Mouse (Mus musculus) kidney, adult 18-20 months (tissue): ENCODE measurements around the gene Rnf145.
A peak's percentile ranks its signal among the peaks of the same experiment; 100 is the strongest.

Experiments
- DNase-seq: peaks from one replicate; pipeline ENCODE4 v3.0.0; 2021

Rnf145 gene

DNA sequence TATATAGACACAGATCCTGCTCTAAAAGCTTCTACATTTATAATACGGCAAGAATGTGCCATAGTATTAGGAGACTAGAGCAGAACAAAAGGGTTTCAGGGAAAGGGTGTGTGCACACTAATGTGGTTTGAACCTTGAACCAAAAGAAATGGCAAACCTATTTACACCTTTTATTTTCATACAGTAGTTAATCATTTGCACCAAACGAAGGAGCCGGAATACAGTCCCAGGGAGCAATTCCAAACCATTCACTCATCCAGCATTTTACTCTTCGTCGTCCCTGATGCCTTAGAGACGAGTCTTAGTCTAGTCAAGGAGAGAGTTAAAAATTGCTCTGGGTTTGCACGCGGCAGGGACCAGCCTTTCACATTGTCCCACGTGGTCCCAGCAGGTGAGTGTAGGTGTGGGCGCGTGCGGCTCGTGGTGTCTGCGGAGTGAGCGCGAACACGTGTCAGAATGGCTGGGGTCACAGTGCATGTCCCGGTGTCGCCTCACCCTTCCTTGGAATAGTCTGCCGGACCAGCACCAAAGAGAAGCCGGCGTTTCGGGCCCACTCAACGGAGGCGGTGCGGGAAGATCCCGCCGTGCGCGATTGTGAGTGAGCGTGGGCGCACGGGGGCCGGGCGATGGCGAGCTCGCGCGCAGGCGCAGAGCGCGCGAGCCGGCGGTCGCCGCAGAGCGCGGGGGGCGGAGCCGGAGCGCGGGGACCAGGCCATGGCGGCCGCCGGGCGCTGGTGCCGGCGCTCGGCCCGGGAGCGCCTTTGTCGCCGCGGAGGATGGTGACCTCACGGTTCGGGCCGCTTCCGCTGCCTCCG lies at the start of gene Rnf145:
Rnf145 (plus strand) TSS at position 684 of the 815 bp plus-strand sequence.
- peak; percentile 86 for DNase-seq

DNA sequence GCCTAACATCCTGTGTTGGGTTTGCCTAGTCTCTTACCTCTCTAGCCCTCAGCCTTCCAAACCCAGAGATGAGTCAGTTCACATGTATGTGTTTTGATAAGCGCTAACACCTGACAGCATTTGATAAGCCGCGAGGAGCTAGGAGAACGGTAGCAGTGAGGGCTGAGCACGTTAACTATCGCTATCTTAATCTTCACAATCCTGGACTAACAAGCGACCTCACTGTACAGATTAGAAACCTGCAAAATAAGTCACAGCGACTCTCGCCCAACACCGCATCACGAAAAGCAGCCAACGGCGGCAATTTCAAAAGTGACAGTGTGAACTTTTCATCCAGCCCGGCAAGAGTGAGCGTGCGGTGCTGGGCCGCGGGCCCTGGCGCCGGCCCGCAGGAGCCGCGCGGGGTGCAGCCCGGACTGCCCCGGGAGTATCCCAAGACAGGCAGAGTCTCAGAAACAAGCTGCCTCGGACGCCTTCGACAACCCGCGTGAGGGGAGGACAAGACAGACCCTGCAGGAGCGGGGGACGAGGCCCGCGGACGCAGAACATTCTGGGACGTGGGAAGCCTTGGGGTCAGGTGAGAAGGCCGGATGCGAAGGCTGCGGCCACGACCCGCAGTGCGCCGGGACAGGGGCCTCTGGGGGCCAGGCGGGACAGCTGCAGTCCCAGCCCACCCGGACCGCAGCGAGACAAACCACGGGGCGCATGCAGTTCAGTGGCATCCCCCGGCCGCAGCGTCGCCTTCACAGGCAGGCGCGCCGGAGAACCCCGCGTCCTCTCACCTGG lies 48.9 kb upstream of the Rnf145 start:
- DNase-seq, result no peak

DNA sequence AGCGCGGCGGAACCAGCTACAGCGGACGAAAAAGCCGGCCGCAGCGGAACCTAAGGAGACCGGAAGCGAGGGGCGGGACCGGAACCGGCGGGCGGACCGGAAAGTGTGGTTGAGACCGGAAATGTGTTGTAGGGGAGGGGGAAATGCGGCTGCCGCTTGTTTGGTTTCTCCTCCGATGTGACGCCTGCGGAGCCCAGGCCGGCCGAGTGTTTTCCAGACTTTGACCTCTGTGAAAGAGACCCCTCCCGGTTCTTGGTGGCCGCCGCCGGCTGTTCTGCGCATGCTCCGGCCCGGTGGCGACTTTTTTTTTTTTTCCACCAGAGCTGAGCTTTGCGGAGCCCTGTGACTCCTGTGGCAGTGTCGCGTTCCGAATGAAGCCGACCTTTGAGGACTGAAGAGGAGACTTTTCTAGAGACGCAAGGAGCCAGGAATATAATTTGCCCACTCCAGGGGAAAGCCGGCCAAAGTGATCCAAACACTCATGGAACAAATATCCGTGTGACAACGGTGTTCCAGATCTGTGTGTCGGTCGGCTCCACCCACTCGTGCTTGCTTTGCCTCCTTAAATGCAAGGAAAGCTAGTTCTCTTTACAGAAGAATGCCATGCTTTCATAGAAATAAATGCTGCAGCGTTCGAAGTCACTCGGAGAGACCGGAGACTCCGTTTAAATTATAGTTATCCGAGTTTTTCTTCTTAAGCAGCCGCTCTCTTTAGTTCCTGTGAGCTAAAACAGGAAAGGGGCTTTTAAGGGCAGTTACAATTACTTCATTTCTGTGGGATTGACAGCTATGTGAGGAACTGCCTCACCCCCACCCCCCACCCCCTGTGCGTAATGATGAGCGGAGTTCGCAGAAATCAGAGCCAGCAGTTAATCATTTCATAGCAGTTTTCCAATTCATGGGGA lies 48.1 kb upstream of the Rnf145 start, which contains the start of gene Ublcp1:
Ublcp1 (minus strand) TSS at position 67 of the 905 bp plus-strand sequence.
- peak; percentile 95 for DNase-seq

DNA sequence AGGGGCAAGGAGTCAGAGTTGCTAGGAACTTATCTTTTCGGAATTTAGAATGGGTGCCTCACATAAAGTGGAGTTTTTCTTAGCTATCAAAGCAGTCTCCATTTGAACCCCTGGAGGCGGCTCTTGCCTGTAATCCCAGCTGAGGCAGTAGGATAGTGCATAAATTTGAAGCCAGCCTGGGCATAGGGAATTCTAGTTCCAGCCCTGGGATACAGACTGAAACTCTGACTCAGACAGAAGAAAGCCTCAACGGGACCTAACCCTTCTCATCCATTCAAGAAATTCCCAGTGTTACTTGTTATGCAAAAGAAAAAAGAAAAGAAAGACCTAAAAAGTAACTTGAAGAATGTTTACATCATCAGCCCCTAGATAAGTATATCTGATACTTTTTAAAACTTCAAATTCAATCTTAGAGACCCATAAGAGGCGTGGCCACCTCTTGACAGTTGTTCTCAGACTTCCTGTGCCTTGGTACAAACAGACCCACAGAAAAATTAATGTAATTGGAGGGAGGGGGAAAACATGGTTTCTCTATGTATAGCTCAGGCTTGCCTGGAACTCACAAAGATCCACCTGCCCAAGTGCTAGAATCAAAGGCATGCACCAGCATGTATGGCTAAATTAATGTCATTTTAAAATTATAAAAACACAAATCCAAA lies 47.3 kb upstream of the Rnf145 start:
- DNase-seq, result peak; percentile 12

DNA sequence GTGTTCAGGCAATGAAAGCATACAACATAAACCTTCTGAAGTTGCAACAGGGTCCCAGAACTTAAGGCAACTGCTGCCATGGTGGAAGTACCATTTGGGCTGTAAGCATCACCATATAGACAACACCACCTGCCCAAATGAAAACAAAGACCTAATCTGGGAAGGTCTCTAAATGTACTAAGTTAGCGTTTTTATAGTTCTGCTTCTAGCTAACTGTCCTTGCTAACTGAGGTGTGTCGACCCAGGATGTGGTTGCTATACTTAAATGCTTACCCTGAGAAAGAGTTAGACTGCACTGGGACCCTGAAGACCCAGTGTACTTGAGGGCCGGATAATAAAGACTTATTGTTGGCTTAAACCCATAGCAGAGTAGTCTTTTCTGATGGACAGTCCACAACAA lies 43.3 kb upstream of the Rnf145 start:
- no peak for DNase-seq

DNA sequence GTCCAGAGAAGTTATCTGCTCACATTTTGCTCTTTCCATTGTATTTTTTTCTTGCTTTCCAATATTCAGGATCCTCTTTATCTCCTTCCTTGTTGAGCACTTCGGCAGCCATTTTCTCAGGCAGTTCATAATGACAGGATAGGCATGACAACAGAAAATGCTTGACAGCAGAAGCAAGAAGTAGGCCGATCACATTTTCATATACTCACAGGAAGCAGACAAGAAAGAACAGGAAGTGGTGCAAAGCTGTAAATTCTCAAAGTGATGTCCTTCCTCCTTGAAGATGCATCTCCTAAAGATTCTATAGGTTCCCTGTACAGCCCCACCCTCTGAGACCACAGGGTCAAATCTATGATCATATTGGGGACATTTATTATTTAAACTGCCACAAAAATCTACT lies 42.3 kb upstream of the Rnf145 start:
- no peak for DNase-seq

DNA sequence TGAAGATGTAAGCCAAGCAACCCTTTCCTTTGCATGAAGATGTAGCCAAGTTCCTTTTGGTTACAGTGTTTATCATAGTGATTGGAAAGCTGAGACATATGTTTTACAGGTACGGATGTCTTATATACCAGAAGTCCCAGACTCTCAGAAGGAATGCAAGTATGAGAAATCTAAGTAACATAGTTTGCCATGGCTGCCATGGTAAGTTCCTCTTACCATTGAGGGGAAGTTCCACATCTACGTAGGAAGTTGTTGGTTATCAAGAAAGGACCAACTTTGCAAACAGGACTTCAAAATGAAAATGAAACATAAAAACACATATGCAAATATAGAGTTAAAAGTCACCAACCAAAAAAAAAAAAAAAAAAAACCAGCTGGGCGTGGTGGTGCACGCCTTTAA lies 40.4 kb upstream of the Rnf145 start:
- no peak for DNase-seq

DNA sequence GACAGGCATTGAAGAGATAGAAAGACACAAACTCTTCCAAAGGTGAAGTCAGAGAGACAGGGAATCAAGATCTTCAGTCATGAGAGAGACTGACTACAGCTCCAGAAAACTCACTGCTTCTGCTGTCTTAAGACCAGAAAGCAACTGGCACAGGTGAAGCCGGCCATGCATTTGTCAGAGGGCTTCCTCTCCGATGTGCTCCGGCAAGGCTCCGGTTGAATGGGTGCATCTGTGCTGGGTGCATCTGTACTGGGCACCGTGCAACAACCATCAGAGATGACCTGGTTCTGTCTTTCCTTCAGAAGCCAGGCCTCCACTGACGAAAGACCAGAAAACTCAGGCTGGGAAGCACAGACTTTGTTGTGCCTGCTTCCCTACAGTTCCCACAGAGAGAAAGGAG lies 38.5 kb upstream of the Rnf145 start:
- no peak for DNase-seq

DNA sequence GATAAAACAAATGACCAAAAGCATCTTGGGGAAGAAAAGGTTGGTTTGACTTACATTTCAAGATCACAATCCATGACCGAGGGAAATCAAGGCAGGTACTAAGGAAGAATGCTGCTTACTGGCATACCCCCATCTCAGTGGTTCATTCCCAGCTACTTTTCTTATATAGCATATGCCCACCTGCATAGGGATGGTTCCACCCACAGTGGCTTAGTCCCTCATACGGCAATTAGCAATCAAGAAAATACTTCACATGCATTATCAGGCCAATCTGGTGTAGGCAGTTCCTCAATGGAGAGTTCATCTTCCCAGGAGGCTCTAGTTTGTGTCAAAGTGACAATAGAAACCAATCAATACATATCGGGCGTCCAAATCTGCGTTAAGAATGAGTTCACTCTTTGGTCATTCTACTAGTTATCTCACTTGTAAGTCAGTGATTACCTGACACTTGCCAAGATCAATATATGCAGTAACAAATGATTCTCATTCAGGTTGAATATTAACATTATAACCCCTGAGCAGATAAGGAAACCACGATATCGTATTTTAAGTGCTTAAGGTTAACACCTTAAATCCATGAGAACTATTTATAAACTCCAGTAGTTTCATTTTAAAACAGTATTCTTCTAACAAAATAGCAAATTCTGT lies 33.6 kb upstream of the Rnf145 start:
- DNase-seq, result no peak

DNA sequence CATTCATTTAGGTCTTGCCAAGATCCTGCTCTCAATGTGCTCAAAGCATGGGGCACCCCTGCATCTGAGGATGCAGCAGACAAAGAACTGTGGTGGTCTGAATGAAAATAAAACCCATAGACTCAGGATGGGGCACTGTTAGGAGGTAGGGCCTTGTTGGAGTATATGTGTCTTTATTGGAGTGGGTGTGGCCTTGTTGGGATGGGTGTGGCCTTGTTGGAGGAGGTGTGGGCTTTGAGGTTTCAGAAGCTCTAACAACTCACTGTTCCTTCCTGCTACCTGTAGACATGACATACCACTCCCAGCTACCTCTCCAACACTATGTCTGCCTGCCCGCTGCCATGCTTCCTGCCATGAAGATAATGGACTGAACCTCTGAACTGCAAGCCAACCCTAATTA lies 29.6 kb upstream of the Rnf145 start:
- DNase-seq, result no peak

DNA sequence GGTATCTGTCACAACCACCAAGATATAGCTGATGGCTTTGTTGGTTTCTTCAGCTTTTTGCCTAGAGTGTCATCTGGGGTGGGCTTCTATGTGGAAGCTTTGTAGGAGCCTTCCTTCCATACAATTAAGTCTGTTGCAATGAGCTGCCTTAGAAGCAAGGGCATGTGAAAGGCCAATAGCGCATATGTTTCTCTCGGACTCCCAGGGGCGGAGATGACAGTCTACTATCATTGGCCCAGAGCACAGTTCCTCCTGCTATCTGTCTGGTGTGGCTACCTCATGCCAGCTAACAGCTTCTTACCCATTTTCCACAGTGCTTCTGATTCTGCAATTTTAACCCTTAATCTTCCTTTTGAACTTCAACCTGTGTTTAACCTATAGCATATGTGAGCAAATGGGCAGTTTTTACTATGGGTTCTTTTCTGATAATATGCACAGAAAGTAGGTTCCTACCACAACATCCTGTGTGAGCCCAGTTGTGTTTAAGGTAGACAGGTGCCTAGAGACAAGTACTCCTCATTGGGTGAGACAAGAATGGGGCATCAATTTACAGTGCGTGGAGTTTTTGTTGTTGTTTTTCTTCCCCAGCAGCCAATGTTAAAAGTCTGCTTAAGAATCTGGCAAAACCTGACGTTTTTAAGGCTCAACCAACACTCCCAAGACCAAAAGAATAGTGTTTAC lies 24.0 kb upstream of the Rnf145 start:
- no peak for DNase-seq

DNA sequence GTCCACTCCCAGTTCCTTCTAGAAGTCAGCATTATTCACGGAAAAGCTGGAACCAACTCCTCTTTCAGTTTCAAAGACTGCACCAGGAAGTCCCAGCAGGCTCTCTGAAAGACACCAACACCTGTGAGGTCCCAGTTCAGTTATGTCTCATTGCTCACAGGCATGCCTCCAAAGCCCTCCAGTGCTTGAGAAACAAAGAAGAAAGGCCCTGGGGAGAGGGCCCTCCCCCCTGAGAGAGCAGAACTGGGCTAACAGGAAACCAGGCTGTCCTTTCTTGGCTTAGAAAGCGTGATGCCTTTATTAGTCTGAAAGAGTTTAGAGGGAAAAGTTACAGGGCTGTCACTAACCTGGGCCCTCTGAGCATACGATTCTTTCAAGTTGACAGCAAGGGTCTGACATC lies 22.5 kb upstream of the Rnf145 start:
- no peak for DNase-seq

DNA sequence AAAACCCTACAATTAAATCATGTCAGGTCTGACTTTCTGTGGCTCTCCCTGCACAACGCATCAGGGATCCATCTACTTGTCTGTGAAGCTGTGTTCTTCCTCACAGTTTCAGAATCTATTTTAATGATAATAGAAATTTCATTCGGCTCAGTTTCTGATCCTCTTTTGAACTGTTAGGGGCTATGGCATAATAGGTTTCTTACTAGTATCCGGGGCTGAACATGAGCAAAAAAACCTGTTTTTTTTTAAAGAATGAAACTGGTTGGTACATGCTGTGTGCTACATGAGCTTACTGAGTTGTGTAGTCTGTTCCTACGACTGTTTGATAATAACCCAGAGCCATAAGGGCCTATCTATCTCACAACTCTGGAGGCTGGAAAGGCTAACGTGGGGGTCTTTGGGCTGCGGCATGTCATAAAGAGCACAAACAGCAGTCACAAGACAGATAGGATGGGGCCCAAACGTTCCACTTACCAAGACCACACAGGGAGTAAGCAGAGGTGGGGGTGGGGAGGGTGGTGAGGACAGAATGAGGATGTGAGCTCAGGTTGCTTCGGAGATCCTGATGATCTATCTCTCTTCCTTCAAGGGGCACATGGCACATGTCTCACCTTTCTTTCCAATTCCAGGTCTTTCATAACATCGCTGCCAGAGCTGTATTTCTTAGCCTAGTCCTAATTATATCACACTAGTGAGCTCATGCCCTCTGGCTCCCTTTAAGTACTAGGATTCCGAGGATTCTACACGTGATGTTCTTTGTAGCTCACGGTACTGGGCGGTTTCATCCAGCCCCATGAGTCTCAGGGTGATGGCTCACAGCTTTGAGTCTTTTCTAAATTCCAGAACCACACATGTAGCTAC lies 20.1 kb upstream of the Rnf145 start:
- DNase-seq, result no peak

DNA sequence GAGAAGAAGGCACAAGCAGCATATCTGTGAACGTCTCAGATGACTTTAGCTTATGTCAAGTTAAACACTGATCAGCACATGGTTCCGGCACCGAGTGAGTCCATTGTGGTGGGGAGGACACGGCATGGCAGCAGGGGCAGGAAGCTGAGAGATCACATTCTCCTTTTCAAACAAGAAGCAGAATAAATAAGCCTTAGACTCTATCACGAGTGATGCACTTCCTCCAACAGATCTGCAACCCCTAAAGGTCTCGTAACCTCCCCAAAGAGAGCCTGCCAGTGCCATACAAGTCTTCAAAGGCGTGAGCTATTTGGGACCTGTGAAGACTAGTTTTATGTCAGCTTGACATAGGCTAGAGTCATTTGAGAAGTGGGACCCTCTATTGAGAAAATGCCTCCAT lies 17.8 kb upstream of the Rnf145 start:
- DNase-seq, result no peak

DNA sequence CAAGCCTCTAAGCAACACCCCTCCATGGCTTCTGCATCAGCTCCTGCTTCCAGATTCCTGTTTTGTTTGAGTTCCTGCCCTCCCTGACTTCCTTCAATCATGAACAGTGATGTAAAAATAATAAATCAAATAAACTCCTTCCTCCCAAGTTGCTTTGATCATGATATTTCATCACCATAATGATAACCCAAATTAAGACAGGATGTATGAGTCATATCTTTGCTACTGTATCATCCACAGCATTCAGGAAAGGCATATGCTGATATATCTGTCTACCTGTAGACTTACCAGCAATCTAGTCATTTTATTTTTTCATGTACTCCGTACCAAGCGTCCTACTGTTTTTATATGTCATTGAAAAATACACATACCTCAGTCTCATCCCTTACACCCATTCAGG lies 17.3 kb upstream of the Rnf145 start:
- no peak for DNase-seq

DNA sequence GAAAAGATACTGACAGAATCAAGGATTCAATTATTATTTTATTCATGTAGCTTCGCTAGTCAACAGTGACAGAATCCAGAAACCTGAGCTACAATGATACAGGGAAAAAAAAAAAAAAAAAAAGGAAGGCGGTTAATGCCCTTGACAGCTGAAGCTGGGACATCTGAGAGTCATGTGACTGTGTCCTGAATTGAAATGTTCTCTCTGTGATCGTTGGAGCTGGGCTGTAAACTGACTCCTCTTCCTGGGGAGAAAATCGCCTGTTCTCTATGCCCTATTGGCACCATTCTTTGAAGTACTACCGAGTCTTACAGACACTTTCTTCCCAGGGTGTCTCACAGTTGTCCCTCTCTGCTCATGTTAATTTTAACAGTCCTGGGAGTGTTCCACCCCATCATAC lies 15.8 kb upstream of the Rnf145 start:
- no peak for DNase-seq

DNA sequence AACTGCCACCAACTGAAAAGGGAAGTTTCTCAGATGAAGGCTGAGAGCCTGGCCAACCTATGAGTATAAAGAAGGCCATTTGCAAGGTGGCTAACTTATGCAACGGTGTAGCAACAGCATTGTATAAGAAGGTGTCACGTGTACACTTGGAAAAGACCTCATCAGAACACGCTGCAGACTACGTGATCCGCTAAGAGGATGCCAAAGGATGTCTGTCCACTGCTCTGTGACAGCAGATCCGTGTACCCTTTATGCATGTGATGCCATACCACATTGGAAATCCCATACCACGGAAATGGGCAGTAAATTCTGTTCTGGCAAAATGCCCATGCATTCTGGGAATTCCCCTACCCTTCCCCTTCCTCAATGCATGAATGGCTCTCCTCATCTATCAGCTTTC lies 14.6 kb upstream of the Rnf145 start:
- no peak for DNase-seq

DNA sequence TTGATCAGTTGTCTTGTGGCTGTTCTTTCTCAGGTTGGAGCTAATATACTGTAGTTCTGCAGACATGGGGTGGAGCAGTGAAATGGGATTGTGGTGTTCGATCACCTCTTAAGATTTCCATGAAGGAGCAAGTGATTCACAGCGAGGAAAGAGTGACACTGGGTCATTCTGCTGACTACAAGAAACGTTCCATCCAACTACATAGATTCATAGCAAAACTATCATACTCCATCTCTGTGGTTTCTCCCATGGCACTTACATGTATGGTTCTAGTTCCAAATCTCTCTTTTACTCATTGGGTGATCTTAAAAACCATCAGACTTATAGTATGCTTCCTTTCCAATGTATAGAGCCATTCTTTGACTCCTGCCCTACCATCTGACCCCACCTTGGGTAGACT lies 14.0 kb upstream of the Rnf145 start:
- no peak for DNase-seq

DNA sequence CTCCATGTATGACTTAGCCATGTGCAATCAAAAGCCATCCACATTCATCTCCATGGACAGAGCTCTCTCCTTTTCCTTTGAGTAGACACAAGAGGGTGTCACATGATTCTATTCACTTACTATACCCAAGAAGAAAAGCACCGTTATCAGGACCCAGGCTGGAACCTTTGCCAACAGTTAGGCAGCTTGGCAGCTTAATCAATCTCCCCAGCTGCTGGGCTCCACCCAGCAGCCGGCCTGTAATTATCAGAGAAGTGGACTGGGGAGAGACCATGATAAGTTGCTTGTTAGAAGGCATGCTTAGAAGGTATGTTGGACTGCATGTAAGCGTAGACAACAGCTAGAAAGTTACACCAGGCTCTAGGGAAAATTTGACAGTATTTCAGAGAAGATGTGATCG lies 9.9 kb upstream of the Rnf145 start:
- no peak for DNase-seq

DNA sequence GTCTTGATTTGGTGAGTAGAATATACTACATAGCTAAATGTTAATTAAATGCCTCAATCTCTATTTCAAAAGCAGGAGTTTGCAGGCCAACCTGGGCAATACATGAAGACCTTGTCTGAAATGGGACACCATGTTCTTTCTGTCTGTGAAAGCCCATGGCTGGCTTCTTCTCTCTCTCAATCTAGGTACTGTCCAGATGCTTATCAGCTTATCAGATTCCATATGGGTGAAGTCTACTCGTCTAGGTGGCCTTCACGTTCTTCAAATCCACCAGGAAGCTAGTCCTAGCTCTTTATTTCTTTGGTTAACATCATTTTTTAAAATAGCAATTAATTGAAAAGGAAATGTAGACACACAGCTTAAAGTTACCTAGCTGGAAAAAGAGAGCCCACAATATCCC lies 8.9 kb upstream of the Rnf145 start:
- DNase-seq, result no peak

DNA sequence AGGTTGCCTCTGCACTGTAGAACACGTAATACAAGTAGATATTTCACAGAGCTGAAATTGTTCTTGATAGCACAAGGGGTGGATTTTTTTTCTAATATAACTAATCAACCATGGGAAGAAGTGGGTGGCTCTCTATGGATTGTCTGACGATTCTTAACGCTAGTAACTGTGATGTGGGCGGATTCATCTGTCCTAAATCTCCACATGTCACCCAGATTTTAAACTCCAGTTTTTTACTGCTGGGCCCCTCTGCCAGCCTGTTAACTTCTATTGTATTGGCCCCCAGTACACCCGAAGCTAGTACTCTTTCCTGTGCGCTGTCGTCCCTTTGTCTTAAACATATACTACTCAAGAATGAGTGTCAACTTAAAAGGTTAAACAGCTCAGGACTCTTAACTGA lies 8.4 kb upstream of the Rnf145 start:
- no peak for DNase-seq
